Mouse (Mus musculus): ENCODE data around the gene Arih1.

DNA sequence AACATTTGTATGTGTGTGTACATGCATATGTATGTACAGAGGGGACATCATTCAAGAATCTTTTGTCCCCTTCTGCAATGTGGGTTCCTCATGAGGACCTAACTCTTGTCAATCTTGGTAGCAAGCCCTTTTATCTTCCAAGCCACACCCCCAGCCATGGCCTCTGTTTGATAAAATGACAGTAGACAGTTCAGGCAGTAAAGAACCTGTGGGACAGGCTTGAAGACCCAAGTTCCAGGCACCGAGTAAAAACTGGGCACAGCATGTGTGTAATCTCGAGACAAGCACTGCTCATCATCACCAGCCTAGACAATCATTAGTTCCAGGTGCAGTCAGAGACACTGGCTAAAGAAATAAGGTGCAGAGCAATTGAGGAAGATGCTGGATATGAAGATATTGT lies 140.2 kb downstream of the Arih1 start:
- TF ChIP-seq MAFK (IDR thresholded peaks at IDR 0.05; ENCODE audit: insufficient read depth, low read depth, low read length) (no peak), ZC3H11A (IDR thresholded peaks at IDR 0.05; ENCODE audit: borderline replicate concordance, low read depth, low read length) (no peak), HCFC1 (IDR thresholded peaks at IDR 0.05; ENCODE audit: borderline replicate concordance, insufficient read depth, low read length) (no peak), ZNF384 (IDR thresholded peaks at IDR 0.05; ENCODE audit: low read depth, low read length) (no peak), CHD2 (IDR thresholded peaks at IDR 0.05; ENCODE audit: low read depth, low read length) (no peak)
